In the genomic region with DNA sequence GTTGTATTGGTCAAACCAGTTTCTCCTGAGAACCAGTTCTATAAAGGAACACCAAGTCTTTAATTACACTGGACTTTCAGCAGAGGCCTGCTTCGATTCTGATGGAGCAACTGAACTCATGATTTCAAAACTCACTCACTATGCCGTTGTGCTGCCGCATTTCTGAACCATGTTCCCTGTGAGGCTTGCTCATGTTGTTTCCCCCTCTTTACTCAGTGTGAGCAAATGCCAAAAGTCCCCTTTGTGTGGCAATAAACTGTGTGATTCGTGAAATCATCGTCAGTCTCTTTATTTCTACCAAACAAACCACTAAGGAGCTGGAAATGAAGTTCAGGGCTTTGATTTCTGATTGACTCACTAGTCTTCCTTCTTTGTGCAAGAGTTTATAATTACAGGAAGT, we compare ENCODE assay signal across 16 mouse cellular contexts. TPM values are rescaled to one million over a fixed set of nuclear protein-coding genes. Genes with fewer than 3 reads are reported as not detected.
DNase-seq lines count a peak whose midpoint lies in the region; ATAC-seq and TF ChIP-seq lines count a peak whose summit lies in the region.
"Had no signal": no experiment of that assay in that cellular context is flagged by ENCODE, and none has a peak within 500 bp of the region (broad histone marks: within the 10 kb centered on the region; RNA-seq: fewer than 3 reads in every experiment).

No protein-coding gene starts in this region.

- no peak for TF ChIP-seq POLR2A in kidney, adult 2 months (IDR thresholded peaks at IDR 0.05; ENCODE audit: low read depth, low read length)

- WGBS in kidney, adult 2 months = 82% methylated on average over 5 of the region's 5 CpGs

- ATAC-seq in megakaryocyte, adult 5-6 weeks (ENCODE audit: poor library complexity, severe bottlenecking) = peak; percentile 29
- ATAC-seq: inflammation-experienced regulatory T-cells, adult 6 months; midbrain, embryonic 13.5 days had no signal

- no peak for TF ChIP-seq CTCF in kidney, adult 2 months (conservative IDR thresholded peaks at IDR 0.05; ENCODE audit: insufficient read depth, insufficient read length, low read depth, low read length)

- DNase-seq in 416B (ENCODE audit: low read depth) (peak; percentile 87), adipocyte (ENCODE audit: low spot score) (peak; percentile 34)
- peak; percentile 62 for DNase-seq in induced T-regulatory cell, adult 2 months (ENCODE audit: low read depth)
- DNase-seq in kidney, adult 2 months = no peak
- DNase-seq in ovary, adult 18-20 months (ENCODE audit: low spot score) = no peak
- DNase-seq in urinary bladder, postnatal 4 days (ENCODE audit: low spot score in 2 of 2) = no peak
- DNase-seq: adrenal gland, postnatal 10 days; embryo, embryonic 11 days; heart, postnatal 14 days; kidney, postnatal 36 days; retina, postnatal 1 day had no signal

- H3K4me1 ChIP-seq in kidney, adult 2 months (ENCODE audit: control insufficient read depth, insufficient read depth, low read length) = peaks cover 13% of the 10 kb centered on the region; the same call in 1 of the 2 replicates

- no peak overlapping the region for H3K4me3 ChIP-seq in kidney, adult 2 months (ENCODE audit: insufficient read depth, low read depth, low read length)
- H3K4me3 ChIP-seq: limb, embryonic 15.5 days; neural tube, embryonic 12.5 days had no signal

- no peaks in the 10 kb centered on the region for H3K36me3 ChIP-seq in kidney, adult 2 months (ENCODE audit: control insufficient read depth, insufficient read depth, low read length)
- H3K36me3 ChIP-seq: limb, embryonic 15.5 days; midbrain, embryonic 13.5 days; neural tube, embryonic 12.5 days had no signal

- H3K27ac ChIP-seq in kidney, adult 2 months (ENCODE audit: insufficient read depth, low read depth, low read length) = no peak overlapping the region
- H3K27ac ChIP-seq: neural tube, embryonic 12.5 days had no signal

- no peaks in the 10 kb centered on the region for H3K27me3 ChIP-seq in kidney, adult 2 months (replicated peaks; ENCODE audit: control insufficient read depth, insufficient read depth, low read length)
- H3K27me3 ChIP-seq: limb, embryonic 15.5 days; midbrain, embryonic 13.5 days; neural tube, embryonic 12.5 days had no signal

RNA-seq across cellular contexts. Expression of gene Rnf149, which starts 1.2 kb away (rescaled TPM):
- 56.1 and 61.0 TPM in 2 replicates for total RNA-seq in megakaryocyte, adult 5-6 weeks (2015)
- total RNA-seq in megakaryocyte, adult 5-6 weeks (2017) = 69.5 and 70.7 TPM in 2 replicates
- polyA plus RNA-seq in kidney, adult 2 months (2012; rRNA removed) = 30.3 and 33.7 TPM in 2 replicates

RNA-seq across cellular contexts. Expression of gene Cnot11, which starts 43.7 kb away (rescaled TPM):
- total RNA-seq in megakaryocyte, adult 5-6 weeks (2015) = 16.9 and 17.9 TPM in 2 replicates
- total RNA-seq in megakaryocyte, adult 5-6 weeks (2017) = 18.1 and 20.2 TPM in 2 replicates
- polyA plus RNA-seq in kidney, adult 2 months (2012; rRNA removed) = 18.2 and 20.8 TPM in 2 replicates

Comparison
In these comparisons a context has a peak if more than half of its experiments do, and no peak if none do; other contexts are left out.
1. DNase-seq: peak in 416B (single experiment), adipocyte (single experiment) and induced T-regulatory cell, adult 2 months (single experiment); none in kidney, adult 2 months (single experiment), ovary, adult 18-20 months (single experiment) and urinary bladder, postnatal 4 days (0 of 2).